Mouse (Mus musculus) thymus, postnatal 36 days (tissue): ENCODE data around the gene Vwce.

Source experiments
- DNase-seq, 2 experiments: peaks; one replicate each; pipeline ENCODE4 v3.0.0; 2022; ENCODE audit warnings: mixed read lengths in 2 of 2

Gene Vwce

DNA sequence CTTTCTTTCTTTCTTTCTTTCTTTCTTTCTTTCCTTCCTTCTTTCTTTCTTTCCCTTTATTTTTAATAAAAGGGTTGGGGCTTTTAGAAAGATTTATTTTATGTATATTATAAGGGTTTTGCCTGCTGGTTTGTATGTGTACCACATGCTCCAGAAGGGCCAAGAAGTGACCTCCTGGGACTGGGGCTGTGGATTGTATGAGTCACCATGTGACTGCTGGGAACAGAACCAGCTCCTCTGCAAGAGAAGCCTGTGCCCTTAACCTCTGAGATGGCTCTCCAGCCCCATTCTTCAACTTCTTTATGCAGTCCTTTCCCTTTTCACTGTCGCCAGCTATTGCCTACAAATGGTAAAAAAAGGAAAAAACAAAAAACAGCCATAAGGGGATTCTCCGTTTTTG lies 11.6 kb downstream of the Vwce start:
- DNase-seq = no peak

- peak; percentile 44 to 54 for DNase-seq
These were observed 14.1 kb downstream of the Vwce start for GRCm38 (mm10) chr19:10648156-10648555.

DNA sequence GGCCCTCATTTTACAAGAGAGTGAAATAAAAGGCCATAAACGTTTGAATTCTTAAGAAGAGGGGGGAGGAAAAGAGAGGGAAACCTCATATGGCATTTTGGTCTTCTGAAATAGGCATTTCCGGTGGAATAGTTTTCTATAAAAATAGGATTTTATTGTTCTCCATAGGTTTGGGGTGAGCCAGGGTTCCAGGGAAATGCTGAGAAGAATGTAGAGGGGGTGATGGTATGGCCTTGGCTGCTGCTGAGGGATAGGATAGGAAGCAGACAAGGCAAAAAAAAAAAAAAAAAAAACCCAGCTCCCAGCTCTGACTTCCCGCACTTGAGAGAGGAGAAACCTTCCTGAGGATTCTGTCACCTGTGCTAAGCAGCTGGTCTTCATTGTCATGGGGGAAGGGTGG lies 22.0 kb downstream of the Vwce start:
- DNase-seq = no peak

GRCm38 (mm10) chr19:10657742-10658141 lies 23.7 kb downstream of the Vwce start:
- no peak for DNase-seq

DNA sequence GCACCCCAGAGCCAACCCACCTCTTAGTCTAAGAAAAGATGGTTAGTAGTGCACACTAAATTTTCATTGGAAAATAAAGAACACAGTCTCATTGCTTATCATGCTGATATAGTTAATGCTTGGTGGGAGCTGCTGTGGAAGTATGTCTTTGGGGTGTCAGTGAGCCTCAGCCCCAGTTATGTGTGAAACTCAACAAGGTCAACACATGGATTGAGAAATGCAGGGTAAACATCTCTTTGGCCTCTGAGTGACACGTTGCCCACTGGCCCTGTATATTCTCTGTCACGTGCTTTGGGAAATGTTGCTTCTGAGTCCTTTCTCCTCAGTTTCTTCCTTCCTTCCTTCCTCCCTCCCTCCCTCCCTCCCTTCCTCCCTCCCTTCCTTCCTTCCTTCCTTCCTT lies 24.4 kb downstream of the Vwce start:
- no peak for DNase-seq

GRCm38 (mm10) chr19:10661373-10661772 lies 27.4 kb downstream of the Vwce start:
- no peak for DNase-seq

GRCm38 (mm10) chr19:10661919-10662318 lies 27.9 kb downstream of the Vwce start:
- no peak for DNase-seq

GRCm38 (mm10) chr19:10662665-10663064 lies 28.7 kb downstream of the Vwce start:
- no peak for DNase-seq

DNA sequence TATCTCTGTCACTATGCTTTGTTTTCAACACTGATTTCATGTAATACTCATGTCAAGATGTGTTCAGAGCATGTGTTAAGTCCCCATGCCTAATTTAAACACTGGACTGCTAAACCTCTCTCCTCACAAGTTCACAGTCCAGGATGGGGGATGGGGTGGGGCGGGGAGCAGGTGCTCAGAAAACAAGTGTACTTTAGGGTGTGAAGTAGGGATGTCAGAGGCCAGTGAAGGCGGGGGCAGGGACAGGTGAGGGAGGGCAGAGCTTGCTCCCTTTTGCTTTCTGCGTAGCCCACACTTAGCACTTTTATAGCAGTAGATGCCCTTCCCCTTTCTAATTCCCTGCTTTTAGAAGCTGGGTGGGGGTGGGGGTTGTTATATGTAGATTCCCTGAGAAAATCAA lies 31.1 kb downstream of the Vwce start:
- DNase-seq = no peak

DNA sequence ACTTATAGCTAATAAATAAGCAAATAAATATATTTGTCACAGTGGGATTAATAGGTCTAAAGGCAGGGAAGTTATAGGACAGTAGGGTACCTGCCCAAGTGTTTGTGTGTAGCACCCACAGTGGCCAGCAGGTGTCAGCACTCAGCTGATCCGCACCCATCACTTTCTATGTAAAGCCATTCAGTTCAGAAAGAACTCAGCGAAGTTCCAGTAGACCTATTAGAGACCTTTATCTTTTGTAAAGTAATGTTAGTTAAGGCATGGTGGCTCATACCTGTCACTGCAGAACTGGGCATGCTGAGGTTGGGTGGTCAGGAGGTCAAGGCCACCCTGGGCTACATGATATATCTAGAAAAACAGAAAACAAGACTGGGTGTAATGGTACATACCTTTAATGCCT lies 31.5 kb downstream of the Vwce start:
- DNase-seq = peak; percentile 58 to 66

- no peak for DNase-seq
These were observed 37.3 kb downstream of the Vwce start for GRCm38 (mm10) chr19:10671319-10671718.

- DNase-seq = no peak
These were observed 37.9 kb downstream of the Vwce start for GRCm38 (mm10) chr19:10671854-10672417.

DNA sequence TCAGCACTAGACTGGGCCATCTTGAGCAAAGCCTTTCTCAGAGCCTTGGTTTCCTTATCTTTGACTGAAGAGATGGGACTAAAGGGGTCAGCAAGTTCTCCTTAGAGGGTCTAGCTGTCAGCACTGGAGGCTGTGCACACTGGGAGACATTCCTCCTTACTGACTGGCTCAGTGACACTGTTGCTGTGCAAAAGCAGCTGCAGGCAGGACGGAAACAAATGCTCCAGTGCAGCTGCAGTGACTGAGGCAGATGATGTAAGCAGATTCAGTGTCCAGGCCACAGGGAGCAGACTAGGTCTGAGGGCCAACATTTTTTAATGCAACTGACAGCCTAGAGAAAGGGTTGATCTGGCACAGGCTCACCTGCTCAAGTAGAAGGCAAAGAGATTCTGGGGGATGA lies 39.3 kb downstream of the Vwce start:
- DNase-seq = no peak

- DNase-seq = no peak
These were observed 42.6 kb downstream of the Vwce start for GRCm38 (mm10) chr19:10676656-10677055.

DNA sequence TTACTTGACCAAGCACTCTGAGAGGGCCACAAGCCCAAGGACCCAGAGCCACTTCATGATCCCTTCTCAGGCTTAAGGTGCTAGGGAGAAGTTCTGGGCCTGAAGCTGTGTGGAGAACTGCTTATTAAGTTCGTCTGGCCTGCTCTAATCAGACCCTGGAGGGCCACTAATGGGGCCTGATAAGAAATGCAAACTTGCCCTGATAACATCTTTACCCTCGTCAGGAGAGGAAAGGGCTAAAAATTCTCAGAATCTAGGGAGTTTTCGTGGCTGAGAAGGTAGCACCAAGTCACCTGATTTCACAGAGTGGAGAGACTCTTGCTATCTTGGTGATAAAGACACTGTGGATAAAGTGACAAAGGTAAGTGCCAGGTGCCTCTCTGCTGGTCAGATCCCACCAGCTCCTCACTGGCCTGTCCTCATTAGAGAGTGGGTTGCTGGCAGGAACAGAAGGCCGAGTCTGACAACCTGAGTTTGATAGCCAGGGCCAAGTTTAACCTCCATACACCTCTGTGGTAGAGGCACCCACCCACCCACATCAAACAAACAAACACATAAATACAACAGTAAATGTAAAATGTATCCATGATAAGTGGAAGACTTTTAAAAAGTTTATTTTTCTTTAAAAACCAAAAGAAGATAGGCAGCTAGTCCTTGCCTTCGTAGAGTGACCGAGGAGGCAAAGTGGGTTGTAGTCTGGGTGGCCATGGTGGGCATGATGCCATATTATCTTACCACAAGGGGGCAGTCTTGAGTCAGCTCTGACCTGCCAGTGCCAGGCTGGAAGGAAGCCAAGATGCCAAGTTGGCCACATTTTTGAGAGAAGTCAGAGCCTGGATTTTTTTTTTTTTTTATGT lies 44.1 kb downstream of the Vwce start, which contains the start of gene Pga5:
Gene Pga5, minus strand, starts transcription at position 157 of the 857 bp plus-strand sequence.
- peak; percentile 45 to 51 for DNase-seq

DNA sequence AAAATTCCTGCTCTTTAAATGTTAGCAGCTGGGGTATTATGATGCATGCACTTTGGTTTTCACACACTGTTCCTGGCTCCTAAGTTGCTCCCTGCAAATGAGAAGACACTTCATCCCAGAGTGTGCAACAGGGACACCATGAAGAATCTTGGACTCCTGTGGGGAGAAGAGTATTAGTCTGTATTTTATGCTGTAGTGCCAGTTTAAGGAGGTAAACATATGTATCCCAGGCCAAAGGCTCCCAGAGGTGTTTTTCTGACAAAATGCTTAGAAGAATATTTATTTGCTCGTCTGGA lies 44.7 kb downstream of the Vwce start:
- DNase-seq = no peak

DNA sequence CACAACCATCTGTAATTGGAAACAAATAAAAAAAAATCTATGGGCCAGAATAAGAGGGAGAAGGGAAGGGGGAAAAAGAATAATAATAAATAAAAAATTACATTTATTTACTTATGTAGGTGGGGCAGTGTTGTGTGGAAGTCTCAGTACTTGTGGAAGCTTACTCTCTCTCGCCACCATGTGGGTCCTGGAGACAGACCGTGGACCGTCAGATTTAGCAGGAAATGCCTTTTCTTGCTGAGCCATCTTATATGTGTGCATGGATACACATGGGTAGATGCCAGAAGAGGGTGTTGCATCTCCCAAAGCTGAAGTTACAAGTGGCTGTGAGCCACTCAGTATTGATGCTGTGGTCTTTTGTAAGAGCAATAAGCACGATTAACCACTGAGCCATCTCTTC lies 47.6 kb downstream of the Vwce start:
- no peak for DNase-seq

- DNase-seq = no peak
These were observed 51.1 kb downstream of the Vwce start for GRCm38 (mm10) chr19:10685081-10685480.

GRCm38 (mm10) chr19:10685727-10686126 lies 51.7 kb downstream of the Vwce start:
- DNase-seq = no peak

- peak; percentile 85 to 97 for DNase-seq
These were observed 54.7 kb downstream of the Vwce start, which contains the start of gene Vps37c for GRCm38 (mm10) chr19:10688537-10689352. Vps37c (plus strand) TSS chr19:10688735.

DNA sequence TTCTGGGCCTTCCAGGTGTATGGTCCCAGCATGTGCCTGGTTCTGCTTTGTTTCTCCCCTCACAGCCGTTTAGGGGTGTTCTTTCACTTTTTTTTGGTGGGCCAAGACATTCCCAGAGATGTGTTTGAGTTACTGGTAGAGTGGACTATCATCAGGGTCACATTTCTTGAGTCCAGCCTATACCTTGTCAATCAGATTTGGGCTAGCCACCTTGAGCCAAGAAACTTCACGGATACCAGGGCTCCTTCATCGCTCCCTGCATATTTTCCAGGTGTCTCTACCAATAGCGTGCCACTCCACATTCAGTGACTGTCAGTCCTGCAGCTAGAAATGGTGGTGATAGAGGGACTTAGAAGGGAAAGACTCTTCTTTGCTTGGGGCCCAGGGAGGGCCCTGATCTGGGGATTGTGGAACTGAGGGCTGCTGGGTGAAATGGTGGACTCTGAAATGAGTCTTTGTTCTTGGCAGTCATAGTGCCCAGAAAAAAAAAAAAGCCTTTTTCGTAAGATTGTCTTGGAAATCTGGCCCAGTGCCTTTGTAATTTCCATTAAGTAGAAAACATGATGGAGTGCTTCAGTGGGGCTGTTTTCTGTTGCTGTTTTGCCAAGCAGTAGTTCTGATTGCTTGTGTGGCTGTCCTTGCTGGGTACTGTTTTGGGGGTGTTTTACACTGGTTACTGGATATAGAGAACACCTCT lies 55.6 kb downstream of the Vwce start:
- no peak for DNase-seq

DNA sequence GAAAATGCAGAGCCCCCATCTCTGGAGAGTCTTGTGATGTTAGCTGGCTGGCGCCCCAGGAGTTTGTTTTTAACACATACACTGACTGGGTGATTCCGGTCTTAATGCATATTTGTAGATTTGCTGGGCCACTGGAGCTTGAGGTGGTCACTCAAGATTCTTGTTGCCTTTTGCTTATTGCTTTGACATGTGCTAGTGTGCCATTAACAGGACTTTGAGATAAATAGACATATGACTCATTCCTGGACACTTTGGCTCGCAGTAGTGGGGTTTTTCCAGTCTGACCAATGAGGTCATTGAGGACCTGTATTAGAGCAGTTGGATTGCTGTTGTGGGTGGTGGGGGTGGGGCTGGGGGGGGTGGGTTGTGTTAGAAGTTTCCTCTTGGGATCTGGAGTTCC lies 56.3 kb downstream of the Vwce start:
- no peak for DNase-seq

- no peak for DNase-seq
These were observed 57.1 kb downstream of the Vwce start for GRCm38 (mm10) chr19:10691121-10691520.
